Mouse (Mus musculus) embryonic fibroblast, embryonic 13.5 days (primary cell): Measurements from ENCODE around the gene Ndufaf4.
A peak's percentile ranks its signal among the peaks of the same experiment; 100 is the strongest.

Source experiments
- CTCF ChIP-seq: IDR thresholded peaks from 2 replicates; pipeline ENCODE4 v1.5.1; 2011; ENCODE audit warnings: mild to moderate bottlenecking, control low read depth, low read length, moderate library complexity, borderline replicate concordance; ENCODE audit not compliant: insufficient read depth
- POLR2A ChIP-seq: IDR thresholded peaks from 2 replicates; pipeline ENCODE4 v1.6.1; 2011; ENCODE audit warnings: low read depth, mild to moderate bottlenecking, control low read depth, low read length, moderate library complexity

- TF ChIP-seq POLR2A (peak; percentile 78), CTCF (peak; percentile 94)
These were observed at the start of gene Ndufaf4 for GRCm38 (mm10) chr4:24897851-24898515.
